Mouse (Mus musculus): Measurements from ENCODE around the gene Nsun4. TPM values are rescaled to one million over a fixed set of nuclear protein-coding genes. Genes with fewer than 3 reads are reported as not detected.

The Nsun4 gene
- polyA plus RNA-seq, 1 experiment from 2014 or later = 16.3 TPM

DNA sequence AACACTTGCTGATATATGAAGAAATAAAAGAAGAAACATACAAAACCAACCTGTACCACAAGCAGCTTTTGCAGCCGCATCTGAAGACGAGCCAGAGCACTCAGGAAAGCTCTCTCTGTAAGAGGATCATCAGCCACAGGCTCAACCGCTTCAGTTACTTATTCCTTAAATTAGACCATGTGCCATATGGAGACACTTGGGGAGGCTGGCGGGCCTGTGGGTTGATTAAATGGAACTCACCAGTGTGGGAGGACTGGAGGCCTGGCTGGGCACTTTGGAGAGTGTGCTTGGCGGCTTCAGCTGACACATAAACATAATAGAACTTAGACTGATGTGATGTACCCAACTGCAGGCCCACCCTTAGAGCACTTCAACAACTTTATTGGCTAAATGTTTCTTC is 20.3 kb downstream of the Nsun4 start:
- H3K9me3 ChIP-seq (replicated peaks) = no peaks in the 10 kb centered on the region
- H3K4me1 ChIP-seq = no peaks in the 10 kb centered on the region
- no peaks in the 10 kb centered on the region for H3K27me3 ChIP-seq
- no peak overlapping the region for H3K27ac ChIP-seq
- H3K9ac ChIP-seq = no peak overlapping the region
- WGBS = 91% methylated on average over 5 of the region's 5 CpGs
- no peak overlapping the region for H3K4me3 ChIP-seq
- no peak overlapping the region for H3K4me2 ChIP-seq (replicated peaks)
- no peak for ATAC-seq (ENCODE audit: low FRiP score)
- peaks cover 31% of the 10 kb centered on the region for H3K36me3 ChIP-seq

DNA sequence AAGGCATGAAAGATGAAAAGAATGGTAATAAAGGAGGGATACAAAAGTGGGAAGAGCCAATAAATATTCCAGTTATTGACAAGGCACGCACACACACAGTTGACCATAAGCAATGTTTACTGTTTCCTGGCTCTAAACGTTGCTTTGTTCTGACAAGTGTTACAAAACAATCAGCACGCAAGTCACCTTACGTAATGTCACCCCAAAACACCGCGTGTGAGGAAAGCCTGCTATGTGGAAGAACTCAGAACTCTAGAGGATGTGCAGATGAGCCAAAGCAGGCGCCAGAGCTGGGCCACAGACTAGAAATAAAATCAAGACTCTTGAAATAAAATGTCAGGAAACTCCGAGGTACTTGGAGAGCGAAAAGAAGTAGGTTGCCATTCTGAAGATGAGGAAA is 20.8 kb downstream of the Nsun4 start:
- no peak for ATAC-seq (ENCODE audit: low FRiP score)
- Histone ChIP-seq H3K36me3 (peaks cover 31% of the 10 kb centered on the region), H3K27me3 (no peaks in the 10 kb centered on the region), H3K4me3 (no peak overlapping the region), H3K9ac (no peak overlapping the region), H3K27ac (no peak overlapping the region), H3K4me2 (replicated peaks) (no peak overlapping the region), H3K4me1 (no peaks in the 10 kb centered on the region), H3K9me3 (replicated peaks) (no peaks in the 10 kb centered on the region)
- 90% methylated on average over 9 of the region's 9 CpGs for WGBS

GRCm38 (mm10) chr4:116017902-116018746 is 35.6 kb downstream of the Nsun4 start, which contains the start of gene Faah:
Gene Faah, minus strand, starts transcription at chr4:116017926.
- H3K4me2 ChIP-seq (replicated peaks) = peak within 1 kb of the TSS; percentile 97
- 0 out of 2 replicates have a peak, but pooled peaks cover 11% of the 10 kb centered on the region for H3K4me1 ChIP-seq
- WGBS = 8% methylated on average over 18 of the region's 18 CpGs
- peak within 1 kb of the TSS; percentile 67 for H3K4me3 ChIP-seq
- H3K9me3 ChIP-seq (replicated peaks) = no peaks in the 10 kb centered on the region
- H3K27ac ChIP-seq = peak within 1 kb of the TSS; percentile 49; the same call in 1 of the 2 replicates
- H3K27me3 ChIP-seq = peaks cover 65% of the 10 kb centered on the region
- ATAC-seq (ENCODE audit: low FRiP score) = peak; percentile 70
- H3K9ac ChIP-seq = peak within 1 kb of the TSS; percentile 77
- H3K36me3 ChIP-seq = no peaks in the 10 kb centered on the region

DNA sequence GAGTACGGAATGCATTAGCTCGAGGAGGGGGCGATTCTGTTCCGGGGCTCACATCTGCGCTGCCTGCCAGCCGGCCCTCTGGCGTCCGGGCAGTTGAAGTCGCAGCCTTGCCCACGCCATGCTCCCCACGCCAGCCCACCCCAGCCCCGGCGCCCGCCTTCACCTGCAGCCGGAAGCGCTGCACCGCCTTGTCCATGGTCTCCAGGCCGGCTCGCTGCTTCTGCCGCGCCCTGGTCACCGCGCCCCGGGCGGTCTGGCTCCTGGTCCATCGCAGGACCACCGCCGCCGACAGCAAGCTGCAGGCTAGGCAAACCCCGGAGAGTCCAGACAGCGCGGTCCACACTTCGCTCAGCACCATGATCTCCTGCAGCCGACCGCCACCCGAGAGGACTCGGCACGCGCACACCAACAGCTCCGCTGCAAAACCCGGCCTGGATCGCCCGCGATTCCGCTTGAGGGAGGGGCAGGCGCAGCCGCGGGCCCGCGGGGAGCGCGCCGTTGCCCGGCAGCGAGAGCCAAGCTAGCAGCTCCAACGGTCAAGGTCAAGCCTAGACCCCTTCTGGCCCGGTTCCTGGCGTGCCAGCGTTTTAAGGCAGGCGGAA is 36.3 kb downstream of the Nsun4 start:
- Histone ChIP-seq H3K36me3 (no peaks in the 10 kb centered on the region), H3K27ac (peak overlapping the region; percentile 49; the same call in 1 of the 2 replicates), H3K4me3 (peak overlapping the region; percentile 67), H3K9ac (peak overlapping the region; percentile 77), H3K9me3 (replicated peaks) (no peaks in the 10 kb centered on the region), H3K4me2 (replicated peaks) (peak overlapping the region; percentile 97), H3K4me1 (0 out of 2 replicates have a peak, but pooled peaks cover 11% of the 10 kb centered on the region), H3K27me3 (peaks cover 62% of the 10 kb centered on the region)
- under 1% methylated on average over 60 of the region's 60 CpGs for WGBS
- peak; percentile 91 for ATAC-seq (ENCODE audit: low FRiP score)

- Histone ChIP-seq H3K9me3 (replicated peaks) (no peaks in the 10 kb centered on the region), H3K36me3 (no peaks in the 10 kb centered on the region), H3K4me1 (0 out of 2 replicates have a peak, but pooled peaks cover 11% of the 10 kb centered on the region), H3K4me3 (peak overlapping the region; percentile 67), H3K27me3 (peaks cover 59% of the 10 kb centered on the region), H3K27ac (no peak overlapping the region), H3K9ac (peak overlapping the region; percentile 77), H3K4me2 (replicated peaks) (peak overlapping the region; percentile 97)
- no peak for ATAC-seq (ENCODE audit: low FRiP score)
- WGBS = 12% methylated on average over 16 of the region's 16 CpGs
Observed at GRCm38 (mm10) chr4:116016862-116017299, 36.8 kb downstream of the Nsun4 start.

DNA sequence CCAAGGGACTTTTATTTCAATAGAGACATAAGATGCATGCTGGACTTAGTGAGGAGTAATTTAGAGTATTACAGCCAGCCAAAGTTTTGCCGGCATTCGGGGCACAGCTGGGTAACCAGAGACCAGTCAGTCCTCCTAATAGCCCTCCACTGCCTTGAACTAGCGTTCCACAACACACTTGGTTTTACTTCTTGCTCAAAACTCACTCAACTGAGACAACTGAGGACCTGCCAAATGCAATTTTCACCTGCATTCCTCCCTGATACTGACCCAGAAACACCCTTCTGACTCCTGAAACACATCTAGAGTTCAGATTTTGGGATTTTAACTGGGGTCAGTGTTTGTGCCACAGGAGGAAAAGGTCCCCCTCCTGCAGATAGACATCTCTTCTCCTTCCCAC is 37.3 kb downstream of the Nsun4 start:
- H3K27me3 ChIP-seq = peaks cover 61% of the 10 kb centered on the region

GRCm38 (mm10) chr4:116015996-116016395 is 37.7 kb downstream of the Nsun4 start:
- H3K9me3 ChIP-seq (replicated peaks) = no peaks in the 10 kb centered on the region

More for the DNA sequence above, 37.3 kb downstream of the Nsun4 start:
- Histone ChIP-seq H3K9ac (no peak overlapping the region), H3K4me2 (replicated peaks) (peak overlapping the region; percentile 97), H3K9me3 (replicated peaks) (no peaks in the 10 kb centered on the region), H3K4me1 (0 out of 2 replicates have a peak, but pooled peaks cover 11% of the 10 kb centered on the region), H3K27ac (no peak overlapping the region), H3K36me3 (no peaks in the 10 kb centered on the region), H3K4me3 (peak overlapping the region; percentile 67)
- WGBS = 53% methylated on average over 3 of the region's 3 CpGs
- no peak for ATAC-seq (ENCODE audit: low FRiP score)

GRCm38 (mm10) chr4:116015502-116015901 is 38.2 kb downstream of the Nsun4 start:
- H3K4me2 ChIP-seq (replicated peaks) = no peak overlapping the region
- H3K9me3 ChIP-seq (replicated peaks) = no peaks in the 10 kb centered on the region
- peaks cover 63% of the 10 kb centered on the region for H3K27me3 ChIP-seq
- H3K4me1 ChIP-seq = 0 out of 2 replicates have a peak, but pooled peaks cover 11% of the 10 kb centered on the region
- H3K36me3 ChIP-seq = no peaks in the 10 kb centered on the region
- no peak overlapping the region for H3K27ac ChIP-seq
- WGBS = 84% methylated on average over 5 of the region's 5 CpGs
- H3K4me3 ChIP-seq = no peak overlapping the region
- no peak overlapping the region for H3K9ac ChIP-seq
- ATAC-seq (ENCODE audit: low FRiP score) = no peak

More at GRCm38 (mm10) chr4:116015996-116016395, 37.7 kb downstream of the Nsun4 start:
- WGBS = 66% methylated on average over 8 of the region's 8 CpGs
- no peak for ATAC-seq (ENCODE audit: low FRiP score)
- Histone ChIP-seq H3K27me3 (peaks cover 63% of the 10 kb centered on the region), H3K4me3 (no peak overlapping the region), H3K4me2 (replicated peaks) (no peak overlapping the region), H3K36me3 (no peaks in the 10 kb centered on the region), H3K27ac (no peak overlapping the region), H3K4me1 (0 out of 2 replicates have a peak, but pooled peaks cover 11% of the 10 kb centered on the region), H3K9ac (no peak overlapping the region)

DNA sequence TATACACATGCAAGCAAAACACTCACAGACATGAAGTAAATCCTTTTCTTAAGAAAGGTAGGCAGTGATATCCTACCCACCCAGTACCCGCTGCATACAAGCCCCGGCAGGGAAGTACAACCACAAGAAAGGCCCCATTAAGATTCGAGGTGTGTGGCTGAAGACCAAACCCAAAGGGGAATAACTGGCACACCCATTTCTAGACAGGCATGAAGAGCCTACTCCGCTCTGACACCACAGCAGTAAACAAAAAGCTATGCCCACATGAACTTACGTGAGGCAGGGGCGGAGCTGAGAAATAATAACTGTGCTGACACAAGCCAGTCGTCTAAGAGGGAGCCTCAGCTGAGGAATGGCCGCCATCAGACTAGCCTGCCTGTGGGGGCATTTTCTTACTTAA is 43.5 kb downstream of the Nsun4 start:
- WGBS = 81% methylated on average over 8 of the region's 8 CpGs
- ATAC-seq (ENCODE audit: low FRiP score) = no peak
- Histone ChIP-seq H3K9ac (no peak overlapping the region), H3K4me1 (no peaks in the 10 kb centered on the region), H3K36me3 (no peaks in the 10 kb centered on the region), H3K27ac (no peak overlapping the region), H3K27me3 (peaks cover 16% of the 10 kb centered on the region), H3K9me3 (replicated peaks) (no peaks in the 10 kb centered on the region), H3K4me2 (replicated peaks) (no peak overlapping the region), H3K4me3 (no peak overlapping the region)

- Histone ChIP-seq H3K9ac (no peak overlapping the region), H3K4me1 (peaks cover 4% of the 10 kb centered on the region; the same call in 1 of the 2 replicates), H3K9me3 (replicated peaks) (no peaks in the 10 kb centered on the region), H3K27me3 (peaks cover 36% of the 10 kb centered on the region), H3K4me2 (replicated peaks) (no peak overlapping the region), H3K27ac (no peak overlapping the region), H3K4me3 (no peak overlapping the region), H3K36me3 (no peaks in the 10 kb centered on the region)
- ATAC-seq (ENCODE audit: low FRiP score) = no peak
- WGBS = 65% methylated on average over 4 of the region's 4 CpGs
Observed at GRCm38 (mm10) chr4:116001206-116001605, 52.5 kb downstream of the Nsun4 start.

GRCm38 (mm10) chr4:116000671-116001070 is 53.0 kb downstream of the Nsun4 start:
- H3K9ac ChIP-seq = no peak overlapping the region
- 43% methylated on average over 6 of the region's 6 CpGs for whole genome bisulfite sequencing
- no peaks in the 10 kb centered on the region for H3K36me3 ChIP-seq
- no peak overlapping the region for H3K4me2 ChIP-seq (replicated peaks)
- no peaks in the 10 kb centered on the region for H3K9me3 ChIP-seq (replicated peaks)
- H3K27ac ChIP-seq = no peak overlapping the region
- no peak for ATAC-seq (ENCODE audit: low FRiP score)
- peaks cover 4% of the 10 kb centered on the region; the same call in 1 of the 2 replicates for H3K4me1 ChIP-seq
- H3K27me3 ChIP-seq = peaks cover 36% of the 10 kb centered on the region
- no peak overlapping the region for H3K4me3 ChIP-seq

DNA sequence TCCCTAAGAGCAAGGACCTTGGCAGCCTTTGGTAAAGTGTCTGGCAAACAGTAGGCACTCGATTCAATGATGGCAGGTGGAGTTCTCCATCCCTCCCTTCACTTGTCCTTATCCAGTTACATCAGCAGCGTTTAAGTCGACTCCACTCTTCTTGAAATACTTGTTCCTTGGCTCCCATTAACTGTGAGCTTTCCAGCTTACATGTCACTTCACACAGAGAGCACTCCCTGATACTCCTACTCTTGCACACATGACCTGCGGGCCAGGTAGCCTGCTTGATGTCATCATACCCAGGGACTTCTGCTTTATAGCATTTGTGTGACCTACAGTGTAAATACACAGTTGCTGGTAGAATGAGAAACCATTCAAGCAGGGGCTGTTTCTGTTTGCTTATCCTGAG is 56.9 kb downstream of the Nsun4 start:
- H3K4me1 ChIP-seq = peaks cover 9% of the 10 kb centered on the region; the same call in 1 of the 2 replicates
- peaks cover 21% of the 10 kb centered on the region for H3K27me3 ChIP-seq
- H3K9me3 ChIP-seq (replicated peaks) = no peaks in the 10 kb centered on the region
- ATAC-seq (ENCODE audit: low FRiP score) = no peak
- 82% methylated on average over 4 of the region's 4 CpGs for WGBS
- no peak overlapping the region for H3K4me2 ChIP-seq (replicated peaks)
- no peaks in the 10 kb centered on the region for H3K36me3 ChIP-seq
- H3K9ac ChIP-seq = no peak overlapping the region
- no peak overlapping the region for H3K27ac ChIP-seq
- no peak overlapping the region for H3K4me3 ChIP-seq

All from hindbrain, embryonic 12.5 days (tissue).